Mouse (Mus musculus): Measurements from ENCODE around the gene Cct3. TPM values are rescaled to one million over a fixed set of nuclear protein-coding genes. Genes with fewer than 3 reads are reported as not detected.
A peak's percentile ranks its signal among the peaks of the same experiment; 100 is the strongest.
"Not testable (repeated sequence)": the region's sequence is repeated elsewhere in the genome, so short reads cannot be mapped to it uniquely, and the experiment has no call there.

The Cct3 gene
- 442 and 444 TPM in 2 replicates for polyA plus RNA-seq (2015; fragmentation: Nextera tagmentation; extraction: Ambion mirVana)

GRCm38 (mm10) chr3:88296561-88297318 is at the start of gene Cct3, which contains the start of gene Tsacc:
Cct3 (plus strand) TSS chr3:88297116.
Tsacc (minus strand) TSS chr3:88296999.
- ATAC-seq (replicated peaks), result peak; percentile 99
- peak within 1 kb of the TSS; percentile 68 for H3K4me2 ChIP-seq

GRCm38 (mm10) chr3:88247666-88248065 is 49.2 kb upstream of the Cct3 start:
- H3K9ac ChIP-seq, result no peak overlapping the region
- no peak overlapping the region for H3K27ac ChIP-seq
- peaks cover 7% of the 10 kb centered on the region for H3K4me1 ChIP-seq
- no peaks in the 10 kb centered on the region for H3K9me3 ChIP-seq
- peaks cover 34% of the 10 kb centered on the region for H3K27me3 ChIP-seq (replicated peaks)
- no peak overlapping the region for H3K4me2 ChIP-seq
- H3K4me3 ChIP-seq, result no peak overlapping the region
- no peak for ATAC-seq (replicated peaks)
- WGBS, result 73% methylated on average over 9 of the region's 9 CpGs
- H3K36me3 ChIP-seq (replicated peaks), result no peaks in the 10 kb centered on the region

More at GRCm38 (mm10) chr3:88296561-88297318, at the start of gene Cct3, which contains the start of gene Tsacc:
- no peaks in the 10 kb centered on the region for H3K9me3 ChIP-seq
- peaks cover 21% of the 10 kb centered on the region for H3K4me1 ChIP-seq
- peak within 1 kb of the TSS; percentile 92 for H3K27ac ChIP-seq
- peak within 1 kb of the TSS; percentile 73 for H3K4me3 ChIP-seq
- H3K36me3 ChIP-seq (replicated peaks), result peaks cover 23% of the 10 kb centered on the region
- peak within 1 kb of the TSS; percentile 89 for H3K9ac ChIP-seq
- no peaks in the 10 kb centered on the region for H3K27me3 ChIP-seq (replicated peaks)
- under 1% methylated on average over 44 of the region's 44 CpGs for WGBS

GRCm38 (mm10) chr3:88248406-88248805 is 48.5 kb upstream of the Cct3 start:
- ATAC-seq (replicated peaks), result no peak
- Histone ChIP-seq H3K27ac (no peak overlapping the region), H3K4me1 (no peaks in the 10 kb centered on the region), H3K4me3 (no peak overlapping the region), H3K9me3 (no peaks in the 10 kb centered on the region), H3K27me3 (replicated peaks) (peaks cover 33% of the 10 kb centered on the region), H3K9ac (no peak overlapping the region), H3K4me2 (no peak overlapping the region), H3K36me3 (replicated peaks) (no peaks in the 10 kb centered on the region)
- WGBS, result 58% methylated on average over 11 of the region's 11 CpGs

- peaks cover 27% of the 10 kb centered on the region for H3K27me3 ChIP-seq (replicated peaks)
Measured at GRCm38 (mm10) chr3:88252739-88253138, 44.2 kb upstream of the Cct3 start.

GRCm38 (mm10) chr3:88254268-88254926 is 42.5 kb upstream of the Cct3 start, which contains the start of gene Rhbg:
Rhbg (minus strand) TSS chr3:88254709.
- Histone ChIP-seq H3K36me3 (replicated peaks) (no peaks in the 10 kb centered on the region), H3K9me3 (no peaks in the 10 kb centered on the region), H3K4me2 (peak within 1 kb of the TSS; percentile 59), H3K4me3 (peak within 1 kb of the TSS; percentile 32), H3K4me1 (peaks cover 6% of the 10 kb centered on the region), H3K9ac (peak within 1 kb of the TSS; percentile 19), H3K27ac (no peak within 1 kb of the TSS), H3K27me3 (replicated peaks) (peaks cover 27% of the 10 kb centered on the region)
- no peak for ATAC-seq (replicated peaks)
- 2% methylated on average over 33 of the region's 34 CpGs for WGBS

More at GRCm38 (mm10) chr3:88252739-88253138, 44.2 kb upstream of the Cct3 start:
- H3K4me3 ChIP-seq, result no peak overlapping the region
- no peaks in the 10 kb centered on the region for H3K36me3 ChIP-seq (replicated peaks)
- no peak overlapping the region for H3K27ac ChIP-seq
- no peak overlapping the region for H3K9ac ChIP-seq
- no peak for ATAC-seq (replicated peaks)
- H3K9me3 ChIP-seq, result no peaks in the 10 kb centered on the region
- H3K4me2 ChIP-seq, result no peak overlapping the region
- 75% methylated on average over 6 of the region's 6 CpGs for WGBS
- H3K4me1 ChIP-seq, result peaks cover 6% of the 10 kb centered on the region

GRCm38 (mm10) chr3:88255950-88256349 is 41.0 kb upstream of the Cct3 start:
- Histone ChIP-seq H3K9me3 (no peaks in the 10 kb centered on the region), H3K36me3 (replicated peaks) (no peaks in the 10 kb centered on the region), H3K9ac (no peak overlapping the region), H3K4me1 (peaks cover 6% of the 10 kb centered on the region), H3K4me2 (no peak overlapping the region), H3K4me3 (no peak overlapping the region), H3K27ac (no peak overlapping the region), H3K27me3 (replicated peaks) (peaks cover 27% of the 10 kb centered on the region)
- no peak for ATAC-seq (replicated peaks)
- 84% methylated on average over 6 of the region's 6 CpGs for WGBS

GRCm38 (mm10) chr3:88256382-88256781 is 40.5 kb upstream of the Cct3 start:
- Histone ChIP-seq H3K4me2 (no peak overlapping the region), H3K36me3 (replicated peaks) (no peaks in the 10 kb centered on the region), H3K9ac (no peak overlapping the region), H3K27ac (no peak overlapping the region), H3K4me1 (peaks cover 6% of the 10 kb centered on the region), H3K4me3 (no peak overlapping the region), H3K27me3 (replicated peaks) (peaks cover 27% of the 10 kb centered on the region), H3K9me3 (no peaks in the 10 kb centered on the region)
- ATAC-seq (replicated peaks), result no peak
- WGBS, result 80% methylated on average over 7 of the region's 7 CpGs

- Histone ChIP-seq H3K9ac (no peak overlapping the region), H3K4me1 (no peaks in the 10 kb centered on the region), H3K36me3 (replicated peaks) (no peaks in the 10 kb centered on the region), H3K9me3 (no peaks in the 10 kb centered on the region), H3K27me3 (replicated peaks) (no peaks in the 10 kb centered on the region; the same call in 1 of the 2 replicates), H3K4me3 (no peak overlapping the region), H3K4me2 (no peak overlapping the region), H3K27ac (no peak overlapping the region)
- ATAC-seq (replicated peaks), result no peak
- WGBS, result 79% methylated on average over 3 of the region's 3 CpGs
Measured at GRCm38 (mm10) chr3:88262346-88262745, 34.6 kb upstream of the Cct3 start.

GRCm38 (mm10) chr3:88268014-88268413 is 28.9 kb upstream of the Cct3 start:
- H3K9ac ChIP-seq; ATAC-seq (replicated peaks); H3K4me2 ChIP-seq; H3K27ac ChIP-seq; H3K9me3 ChIP-seq; H3K4me1 ChIP-seq; H3K4me3 ChIP-seq; H3K36me3 ChIP-seq (replicated peaks); H3K27me3 ChIP-seq (replicated peaks): not testable (repeated sequence)
- 82% methylated on average over 6 of the region's 6 CpGs for WGBS

- 86% methylated on average over 5 of the region's 5 CpGs for WGBS
- Histone ChIP-seq H3K9ac (no peak overlapping the region), H3K4me2 (no peak overlapping the region), H3K9me3 (no peaks in the 10 kb centered on the region), H3K27me3 (replicated peaks) (no peaks in the 10 kb centered on the region), H3K4me3 (no peak overlapping the region), H3K36me3 (replicated peaks) (no peaks in the 10 kb centered on the region), H3K27ac (no peak overlapping the region), H3K4me1 (no peaks in the 10 kb centered on the region)
- no peak for ATAC-seq (replicated peaks)
Measured at GRCm38 (mm10) chr3:88268991-88269390, 27.9 kb upstream of the Cct3 start.

- WGBS, result 92% methylated on average over 2 of the region's 2 CpGs
- H3K27ac ChIP-seq; ATAC-seq (replicated peaks); H3K9ac ChIP-seq; H3K27me3 ChIP-seq (replicated peaks); H3K4me1 ChIP-seq; H3K9me3 ChIP-seq; H3K36me3 ChIP-seq (replicated peaks); H3K4me3 ChIP-seq; H3K4me2 ChIP-seq: not testable (repeated sequence)
Measured at GRCm38 (mm10) chr3:88271298-88271697, 25.6 kb upstream of the Cct3 start.

GRCm38 (mm10) chr3:88271859-88272258 is 25.1 kb upstream of the Cct3 start:
- H3K27ac ChIP-seq, result no peak overlapping the region
- no peaks in the 10 kb centered on the region for H3K27me3 ChIP-seq (replicated peaks)
- H3K9ac ChIP-seq, result no peak overlapping the region
- no peaks in the 10 kb centered on the region for H3K36me3 ChIP-seq (replicated peaks)
- H3K9me3 ChIP-seq, result no peaks in the 10 kb centered on the region
- ATAC-seq (replicated peaks), result no peak
- H3K4me2 ChIP-seq, result no peak overlapping the region
- H3K4me1 ChIP-seq, result no peaks in the 10 kb centered on the region
- 93% methylated on average over 3 of the region's 3 CpGs for WGBS
- no peak overlapping the region for H3K4me3 ChIP-seq
